Mouse (Mus musculus) embryonic facial prominence, embryonic 11.5 days (tissue): ENCODE results near the gene Gpr61. TPM values are rescaled to one million over a fixed set of nuclear protein-coding genes. Genes with fewer than 3 reads are reported as not detected.

Experiments
- ATAC-seq: fragments of 200-750 bp; cut with Nextera tagmentation; replicated peaks from 2 replicates; pipeline ENCODE4 v1.8.0; 2017; ENCODE audit warnings: low read depth; ENCODE audit not compliant: insufficient number of reproducible peaks, low FRiP score, low TSS enrichment
- DNase-seq: peaks from one replicate; pipeline ENCODE4 v3.0.0-alpha.2; 2015; ENCODE audit warnings: low spot score
- H3K27ac ChIP-seq: fragments of 300-500 bp; sonication (generic); replicated peaks from 2 replicates; pipeline ENCODE4 v1.5.1; 2014; ENCODE audit warnings: mild to moderate bottlenecking, low read depth, low read length, control low read depth
- H3K27me3 ChIP-seq: fragments of 300-500 bp; sonication (generic); 2 replicates; pipeline ENCODE4 v1.6.1; 2014; ENCODE audit warnings: mild to moderate bottlenecking, low read length, moderate library complexity, mixed read lengths; ENCODE audit not compliant: control insufficient read depth, insufficient read depth
- H3K36me3 ChIP-seq: fragments of 300-500 bp; sonication (generic); replicated peaks from 2 replicates; pipeline ENCODE4 v1.6.1; 2014; ENCODE audit warnings: low read depth, mild to moderate bottlenecking, low read length, moderate library complexity, mixed read lengths; ENCODE audit not compliant: control insufficient read depth, insufficient read depth
- H3K4me1 ChIP-seq: fragments of 300-500 bp; sonication (generic); 2 replicates; pipeline ENCODE4 v1.6.1; 2014; ENCODE audit warnings: low read length, mixed read lengths; ENCODE audit not compliant: control insufficient read depth, insufficient read depth
- H3K4me2 ChIP-seq: fragments of 300-500 bp; sonication (generic); 2 replicates; pipeline ENCODE4 v1.6.1; 2014; ENCODE audit warnings: low read depth, mild to moderate bottlenecking, control low read depth, low read length, moderate library complexity
- H3K4me3 ChIP-seq: fragments of 300-500 bp; sonication (generic); 2 replicates; pipeline ENCODE4 v1.5.1; 2014; ENCODE audit warnings: low read depth, low read length, control low read depth
- H3K9ac ChIP-seq: fragments of 300-500 bp; sonication (generic); replicated peaks from 2 replicates; pipeline ENCODE4 v1.6.1; 2014; ENCODE audit warnings: mild to moderate bottlenecking, control low read depth, low read length
- H3K9me3 ChIP-seq: fragments of 300-500 bp; sonication (generic); replicated peaks from 2 replicates; pipeline ENCODE4 v1.6.1; 2016; ENCODE audit warnings: mild to moderate bottlenecking, low read length, inconsistent platforms, mixed read lengths; ENCODE audit not compliant: control insufficient read depth
- WGBS: fragments of 180-500 bp; shearing (Covaris S2); extraction: QIAGEN DNeasy Blood & Tissue Kit; methylation state at CpG from one replicate; pipeline ENCODE4 v1.1.7; 2014; 5-methylcytosine and 5-hydroxymethylcytosine counted together
- polyA plus RNA-seq: library from polyadenylated mRNA; unstranded; fragments of >200 nt; fragmentation: Nextera tagmentation; extraction: Ambion mirVana; gene quantifications from 2 replicates; pipeline ENCODE4 v1.2.1, GENCODE M21; 2014

Gpr61 gene
- polyA plus RNA-seq, 1 experiment from 2014 or later = 0.31 TPM

GRCm38 (mm10) chr3:108167499-108167898 is 12.8 kb upstream of the Gpr61 start:
- Histone ChIP-seq H3K36me3 (no peaks in the 10 kb centered on the region), H3K4me3 (no peak overlapping the region), H3K27ac (peak overlapping the region; percentile 29; the same call in 1 of the 2 replicates), H3K4me1 (peaks cover 16% of the 10 kb centered on the region), H3K27me3 (no peaks in the 10 kb centered on the region), H3K4me2 (no peak overlapping the region), H3K9ac (0 out of 2 replicates have a peak overlapping the region, but pooled peaks have one; percentile 8), H3K9me3 (no peaks in the 10 kb centered on the region)
- no peak for ATAC-seq
- no peak for DNase-seq
- 35% methylated on average over 14 of the region's 14 CpGs for WGBS

GRCm38 (mm10) chr3:108166486-108167211 is 12.0 kb upstream of the Gpr61 start:
- ATAC-seq = peak; percentile 54
- H3K36me3 ChIP-seq = no peaks in the 10 kb centered on the region
- 6% methylated on average over 9 of the region's 11 CpGs for WGBS
- peaks cover 16% of the 10 kb centered on the region for H3K4me1 ChIP-seq
- H3K27me3 ChIP-seq = no peaks in the 10 kb centered on the region
- no peak overlapping the region for H3K4me3 ChIP-seq
- H3K9ac ChIP-seq = no peak overlapping the region; the same call in 1 of the 2 replicates
- H3K4me2 ChIP-seq = no peak overlapping the region
- no peaks in the 10 kb centered on the region for H3K9me3 ChIP-seq
- peak; percentile 79 for DNase-seq
- 0 out of 2 replicates have a peak overlapping the region, but pooled peaks have one; percentile 56 for H3K27ac ChIP-seq

- Histone ChIP-seq H3K4me3 (no peak overlapping the region), H3K27me3 (no peaks in the 10 kb centered on the region), H3K4me2 (peak overlapping the region; percentile 23; the same call in 1 of the 2 replicates), H3K9ac (peak overlapping the region; percentile 13), H3K4me1 (peaks cover 16% of the 10 kb centered on the region), H3K36me3 (no peaks in the 10 kb centered on the region), H3K9me3 (no peaks in the 10 kb centered on the region), H3K27ac (peak overlapping the region; percentile 65)
- ATAC-seq (peak; percentile 26; the same call in 1 of the 2 replicates), DNase-seq (peak; percentile 33)
- WGBS = 15% methylated on average over 10 of the region's 10 CpGs
Observed at GRCm38 (mm10) chr3:108165532-108166315, 11.0 kb upstream of the Gpr61 start.

GRCm38 (mm10) chr3:108164807-108165206 is 10.1 kb upstream of the Gpr61 start:
- no peaks in the 10 kb centered on the region for H3K36me3 ChIP-seq
- DNase-seq = peak; percentile 92
- H3K9me3 ChIP-seq = no peaks in the 10 kb centered on the region
- H3K4me2 ChIP-seq = peak overlapping the region; percentile 23
- no peaks in the 10 kb centered on the region for H3K27me3 ChIP-seq
- no peak overlapping the region for H3K27ac ChIP-seq
- H3K4me1 ChIP-seq = peaks cover 16% of the 10 kb centered on the region
- WGBS = 16% methylated on average over 9 of the region's 9 CpGs
- H3K9ac ChIP-seq = no peak overlapping the region
- peak; percentile 34 for ATAC-seq
- H3K4me3 ChIP-seq = 0 out of 2 replicates have a peak overlapping the region, but pooled peaks have one; percentile 8

GRCm38 (mm10) chr3:108164091-108164490 is 9.4 kb upstream of the Gpr61 start:
- Histone ChIP-seq H3K27me3 (no peaks in the 10 kb centered on the region), H3K36me3 (no peaks in the 10 kb centered on the region), H3K9ac (no peak overlapping the region), H3K4me1 (peaks cover 16% of the 10 kb centered on the region), H3K9me3 (no peaks in the 10 kb centered on the region), H3K4me2 (no peak overlapping the region), H3K27ac (no peak overlapping the region), H3K4me3 (no peak overlapping the region)
- ATAC-seq (no peak), DNase-seq (no peak)
- 68% methylated on average over 5 of the region's 5 CpGs for WGBS

- Histone ChIP-seq H3K36me3 (no peaks in the 10 kb centered on the region), H3K4me2 (no peak overlapping the region), H3K4me3 (no peak overlapping the region), H3K9ac (no peak overlapping the region), H3K27ac (no peak overlapping the region), H3K4me1 (no peaks in the 10 kb centered on the region), H3K9me3 (no peaks in the 10 kb centered on the region), H3K27me3 (no peaks in the 10 kb centered on the region)
- WGBS = 69% methylated on average over 9 of the region's 9 CpGs
- DNase-seq = no peak
- ATAC-seq = 0 out of 2 replicates have a peak, but pooled peaks have one; percentile 72
Observed at GRCm38 (mm10) chr3:108158383-108159037, 3.8 kb upstream of the Gpr61 start.

- no peaks in the 10 kb centered on the region for H3K27me3 ChIP-seq
- H3K27ac ChIP-seq = no peak overlapping the region
- no peaks in the 10 kb centered on the region for H3K4me1 ChIP-seq
- no peaks in the 10 kb centered on the region for H3K36me3 ChIP-seq
- H3K4me2 ChIP-seq = no peak overlapping the region
- H3K9ac ChIP-seq = no peak overlapping the region
- 95% methylated on average over 3 of the region's 3 CpGs for WGBS
- H3K9me3 ChIP-seq = no peaks in the 10 kb centered on the region
- H3K4me3 ChIP-seq = no peak overlapping the region
- ATAC-seq (no peak), DNase-seq (no peak)
Observed at GRCm38 (mm10) chr3:108152290-108152689, 2.4 kb downstream of the Gpr61 start.
